Comparison of ENCODE assay signal across 10 mouse cellular contexts in the genomic region with DNA sequence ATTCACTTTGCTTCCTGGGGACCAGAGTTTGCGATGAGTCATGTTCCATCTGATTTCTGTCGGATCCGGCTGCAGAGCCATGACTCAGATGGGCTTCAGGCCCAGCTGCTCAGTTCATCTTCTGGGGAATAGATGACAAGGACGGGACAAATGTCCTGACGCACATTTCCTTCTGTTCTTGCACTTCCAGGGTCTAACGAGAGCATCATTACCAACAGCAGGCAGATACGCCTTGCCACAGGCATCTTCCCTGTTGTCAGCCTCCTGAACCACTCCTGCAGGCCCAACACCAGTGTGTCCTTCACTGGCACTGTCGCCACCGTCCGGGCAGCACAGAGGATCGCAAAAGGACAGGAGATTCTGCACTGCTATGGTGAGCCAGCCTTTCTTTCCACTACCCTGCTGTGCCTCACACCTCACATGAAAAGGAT. TPM values are rescaled to one million over a fixed set of nuclear protein-coding genes. Genes with fewer than 3 reads are reported as not detected.
DNase-seq lines count a peak whose midpoint lies in the region; ATAC-seq and TF ChIP-seq lines count a peak whose summit lies in the region.
"Had no signal": no experiment of that assay in that cellular context is flagged by ENCODE, and none has a peak within 500 bp of the region (broad histone marks: within the 10 kb centered on the region; RNA-seq: fewer than 3 reads in every experiment).

No protein-coding gene starts in this region.

- ATAC-seq in intestine, embryonic 16.5 days: no peak

- no peaks in the 10 kb centered on the region for H3K9me3 ChIP-seq in intestine, embryonic 16.5 days (ENCODE audit: control insufficient read depth, low read length)
- H3K9me3 ChIP-seq: embryonic facial prominence, embryonic 10.5 days had no signal

- no peak for TF ChIP-seq CTCF in left cerebral cortex, adult 2 months (IDR thresholded peaks at IDR 0.05)
- no peak for TF ChIP-seq CTCF in olfactory bulb, adult 2 months (IDR thresholded peaks at IDR 0.05; ENCODE audit: insufficient read depth, low read depth, low read length)

- intact Hi-C loops in left cerebral cortex, adult 2 months (cut with DNase I): loop anchor here (2.0 to 5.0 kb wide), 2 partner anchors 107 to 207 kb away; a partner anchor contains a TSS
- intact Hi-C loops in left cerebral cortex, postnatal 4 days (cut with DNase I): no loop called here

- no peak overlapping the region for H3K4me2 ChIP-seq in intestine, embryonic 16.5 days (ENCODE audit: low read depth, low read length)

- TF ChIP-seq POLR2A in olfactory bulb, adult 2 months (IDR thresholded peaks at IDR 0.05; ENCODE audit: insufficient read depth, low read depth, low read length): no peak

- H3K9ac ChIP-seq in intestine, embryonic 16.5 days (ENCODE audit: low read depth, low read length): no peak overlapping the region

- no peaks in the 10 kb centered on the region for H3K36me3 ChIP-seq in intestine, embryonic 16.5 days (ENCODE audit: control insufficient read depth, insufficient read depth, low read length)

- 50% methylated on average over 11 of the region's 11 CpGs for WGBS in olfactory bulb, adult 2 months
- WGBS in intestine, embryonic 16.5 days: 84% methylated on average over 11 of the region's 11 CpGs

- no peaks in the 10 kb centered on the region for H3K27me3 ChIP-seq in intestine, embryonic 16.5 days (replicated peaks; ENCODE audit: control insufficient read depth, insufficient read depth, low read length)

- H3K27ac ChIP-seq in left cerebral cortex, adult 2 months: peak overlapping the region; percentile 72
- H3K27ac ChIP-seq in olfactory bulb, adult 2 months (ENCODE audit: insufficient read depth, low read depth, low read length): peak overlapping the region; percentile 63
- no peak overlapping the region for H3K27ac ChIP-seq in intestine, embryonic 16.5 days (ENCODE audit: low read length)
- H3K27ac ChIP-seq: embryonic facial prominence, embryonic 10.5 days had no signal

- peaks cover 15% of the 10 kb centered on the region for H3K4me1 ChIP-seq in olfactory bulb, adult 2 months (ENCODE audit: control insufficient read depth, insufficient read depth, low read length)
- H3K4me1 ChIP-seq in intestine, embryonic 16.5 days (ENCODE audit: control insufficient read depth, insufficient read depth, low read length): no peaks in the 10 kb centered on the region; the same call in 1 of the 2 replicates

- DNase-seq in left cerebral cortex, adult 2 months (ENCODE audit: extremely low spot score in 1 of 2, low spot score in 2 of 2): peak; percentile 41 to 49
- no peak for DNase-seq in left cerebral cortex, postnatal 4 days
- peak; percentile 9 for DNase-seq in ZHBTc4 (ENCODE audit: low read depth, low spot score)
- DNase-seq in cerebellum, adult 9-10 months: peak; percentile 49
- no peak for DNase-seq in ovary, postnatal 10 days (ENCODE audit: low spot score)
- DNase-seq: lung, postnatal 14 days; thymus, postnatal 36 days had no signal

- no peak overlapping the region for H3K4me3 ChIP-seq in left cerebral cortex, adult 2 months
- no peak overlapping the region for H3K4me3 ChIP-seq in olfactory bulb, adult 2 months (ENCODE audit: insufficient read depth, low read depth, low read length)
- H3K4me3 ChIP-seq in intestine, embryonic 16.5 days (ENCODE audit: low read length): no peak overlapping the region
- H3K4me3 ChIP-seq: embryonic facial prominence, embryonic 10.5 days had no signal

RNA-seq across cellular contexts. Expression of a gene that starts 23.1 kb away (rescaled TPM):
- 10 to 100 TPM in 1 of 2 experiments, 1 to 10 TPM in 1; 9.7 to 10.5 TPM for total RNA-seq in left cerebral cortex, adult 2 months (2021)
- 10 to 100 TPM; 15.1 to 19.9 TPM for total RNA-seq in left cerebral cortex, postnatal 4 days (2021)
- not detected in 2 replicates for polyA plus RNA-seq in olfactory bulb, adult 2 months (2012; ENCODE audit: insufficient read depth, insufficient read length, low replicate concordance, missing spikeins)
- 32.4 and 38.7 TPM in 2 replicates for polyA plus RNA-seq in intestine, embryonic 16.5 days (2015; fragmentation: Nextera tagmentation; extraction: Ambion mirVana)

RNA-seq across cellular contexts. Expression of a gene that starts 40.0 kb away (rescaled TPM):
- total RNA-seq in left cerebral cortex, adult 2 months (2021): under 1 TPM in 1 of 2 experiments, not detected in 1; 0.28 TPM
- under 1 TPM in 1 of 2 experiments, not detected in 1; 0.26 TPM for total RNA-seq in left cerebral cortex, postnatal 4 days (2021)
- polyA plus RNA-seq in olfactory bulb, adult 2 months (2012; ENCODE audit: insufficient read depth, insufficient read length, low replicate concordance, missing spikeins): not detected in 2 replicates
- polyA plus RNA-seq in intestine, embryonic 16.5 days (2015; fragmentation: Nextera tagmentation; extraction: Ambion mirVana): 23.2 and 32.8 TPM in 2 replicates
- polyA plus RNA-seq: embryonic facial prominence, embryonic 10.5 days had no signal

RNA-seq across cellular contexts. Expression of a gene that starts 51.2 kb away (rescaled TPM):
- 10 to 100 TPM; 15.0 to 16.5 TPM for total RNA-seq in left cerebral cortex, adult 2 months (2021)
- 10 to 100 TPM; 18.9 to 19.1 TPM for total RNA-seq in left cerebral cortex, postnatal 4 days (2021)
- polyA plus RNA-seq in olfactory bulb, adult 2 months (2012; ENCODE audit: insufficient read depth, insufficient read length, low replicate concordance, missing spikeins): not detected in 2 replicates
- 7.2 and 8.2 TPM in 2 replicates for polyA plus RNA-seq in intestine, embryonic 16.5 days (2015; fragmentation: Nextera tagmentation; extraction: Ambion mirVana)

RNA-seq across cellular contexts. Expression of a gene that starts 51.3 kb away (rescaled TPM):
- 10 to 100 TPM; 41.9 to 42.3 TPM for total RNA-seq in left cerebral cortex, adult 2 months (2021)
- total RNA-seq in left cerebral cortex, postnatal 4 days (2021): 10 to 100 TPM; 43.4 to 48.8 TPM
- not detected in 2 replicates for polyA plus RNA-seq in olfactory bulb, adult 2 months (2012; ENCODE audit: insufficient read depth, insufficient read length, low replicate concordance, missing spikeins)
- polyA plus RNA-seq in intestine, embryonic 16.5 days (2015; fragmentation: Nextera tagmentation; extraction: Ambion mirVana): 82.8 and 91.9 TPM in 2 replicates

RNA-seq across cellular contexts. Expression of a gene that starts 55.1 kb away (rescaled TPM):
- 10 to 100 TPM; 19.5 to 20.7 TPM for total RNA-seq in left cerebral cortex, adult 2 months (2021)
- 10 to 100 TPM; 17.6 to 19.1 TPM for total RNA-seq in left cerebral cortex, postnatal 4 days (2021)
- not detected in 2 replicates for polyA plus RNA-seq in olfactory bulb, adult 2 months (2012; ENCODE audit: insufficient read depth, insufficient read length, low replicate concordance, missing spikeins)
- 6.9 and 9.8 TPM in 2 replicates for polyA plus RNA-seq in intestine, embryonic 16.5 days (2015; fragmentation: Nextera tagmentation; extraction: Ambion mirVana)

Comparison
In these comparisons a context has a peak if more than half of its experiments do, and no peak if none do; other contexts are left out.
1. DNase-seq: peak in left cerebral cortex, adult 2 months (2 of 2), ZHBTc4 (single experiment) and cerebellum, adult 9-10 months (single experiment); none in left cerebral cortex, postnatal 4 days (single experiment) and ovary, postnatal 10 days (single experiment).